Mouse (Mus musculus): ENCODE measurements around the gene Fam126a.

DNA sequence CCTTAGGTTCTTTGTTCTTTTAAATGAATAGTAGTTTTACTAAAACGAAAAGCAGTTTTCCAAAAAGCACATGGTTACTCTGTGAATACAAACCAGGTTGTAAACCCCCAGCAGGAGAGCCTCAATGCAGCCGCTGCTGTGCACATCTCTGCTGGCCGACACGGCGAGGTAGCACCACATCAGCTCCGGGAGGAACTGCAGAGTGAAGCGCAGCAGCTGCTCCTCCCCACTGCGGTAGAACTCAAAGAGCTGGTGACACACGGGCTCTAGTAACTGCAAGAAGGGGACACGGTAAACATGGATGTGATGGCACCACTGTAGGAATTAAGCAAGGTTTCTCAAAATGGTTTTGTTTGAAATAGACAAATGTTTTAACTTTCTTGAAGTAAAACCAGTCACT is 42.7 kb downstream of the Fam126a start:
- TF ChIP-seq CTCF (IDR thresholded peaks at IDR 0.05 in 2 of 3, conservative IDR thresholded peaks at IDR 0.05 in 1 of 3; ENCODE audit: control insufficient read depth in 1 of 3, insufficient read depth in 1 of 3, low read depth in 2 of 3, low read length in 3 of 3, poor library complexity in 1 of 3, severe bottlenecking in 1 of 3) (no peak), TBP (IDR thresholded peaks at IDR 0.05; ENCODE audit: low read depth, low read length) (no peak)
